Mouse (Mus musculus) c-Kit-positive CD71-negative TER-119-negative erythroid progenitor cells, embryonic 14.5 days (primary cell): Measurements from ENCODE around the gene B020031M17Rik.
"Not testable (repeated sequence)": the region's sequence is repeated elsewhere in the genome, so short reads cannot be mapped to it uniquely, and the experiment has no call there.

Experiments used
- DNase-seq: peaks from one replicate; pipeline ENCODE4 v3.0.0-alpha.2; 2013; ENCODE audit warnings: low read depth

B020031M17Rik gene

DNA sequence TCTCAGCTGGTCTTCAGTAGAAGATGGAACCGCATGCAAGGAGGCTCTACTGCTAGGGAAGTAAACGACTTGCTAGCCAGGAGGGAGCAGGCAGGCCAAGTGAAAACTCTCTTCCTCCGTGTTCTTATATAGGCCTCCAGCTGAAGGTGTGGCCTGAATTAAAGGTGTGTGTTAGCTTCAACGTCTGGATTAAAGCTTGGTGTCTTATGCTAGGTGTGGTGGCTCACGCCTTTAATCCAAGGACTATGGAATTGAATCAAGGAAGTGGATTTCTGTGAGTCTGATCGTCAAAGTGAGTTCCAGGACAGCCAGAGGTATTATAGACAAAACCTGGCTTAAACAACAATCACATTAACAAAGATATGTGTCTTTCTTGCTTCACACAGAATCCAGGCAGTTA, at the start of gene B020031M17Rik:
Gene B020031M17Rik (minus strand): TSS at position 101 of the 400 bp plus-strand sequence.
- DNase-seq = not testable (repeated sequence)

GRCm38 (mm10) chr13:119999215-119999614, 48.6 kb upstream of the B020031M17Rik start:
- not testable (repeated sequence) for DNase-seq

DNA sequence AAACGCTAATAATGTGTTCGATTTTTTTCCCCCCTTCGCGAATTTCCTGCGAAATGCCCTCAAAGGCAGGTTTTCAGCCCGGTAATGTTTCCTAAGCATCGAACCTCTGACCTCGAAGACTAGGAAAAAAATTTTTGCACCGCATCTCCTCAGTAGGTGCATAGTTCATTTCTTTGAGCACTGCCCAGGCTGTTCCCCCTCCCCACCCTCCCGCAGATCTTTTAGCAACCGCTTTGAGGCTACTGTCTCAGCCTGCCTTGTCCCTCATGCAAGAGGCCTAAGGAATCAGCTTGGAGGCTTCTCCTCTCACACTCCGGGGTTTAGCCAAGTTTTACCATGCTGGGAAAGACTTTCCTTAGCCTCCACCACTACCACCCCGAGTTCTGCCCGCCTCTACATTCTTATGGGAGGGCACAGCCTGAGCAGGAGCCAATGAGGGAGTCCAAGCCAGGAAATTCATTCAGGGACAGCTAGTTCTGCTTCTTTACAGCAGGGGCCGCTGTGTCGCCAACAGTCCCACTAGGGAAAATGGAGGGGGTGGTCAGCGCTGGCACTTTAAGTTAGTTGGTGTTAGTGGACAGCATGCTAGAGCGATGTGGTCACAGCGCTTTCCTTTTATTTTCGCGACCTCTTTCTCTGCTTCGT, 48.0 kb upstream of the B020031M17Rik start:
- not testable (repeated sequence) for DNase-seq

GRCm38 (mm10) chr13:119991917-119992496, 41.4 kb upstream of the B020031M17Rik start:
- DNase-seq = not testable (repeated sequence)

- DNase-seq = not testable (repeated sequence)
These were observed 40.7 kb upstream of the B020031M17Rik start for GRCm38 (mm10) chr13:119991264-119991663.

- DNase-seq = not testable (repeated sequence)
These were observed 18.6 kb upstream of the B020031M17Rik start for GRCm38 (mm10) chr13:119969163-119969562.

- DNase-seq = not testable (repeated sequence)
These were observed 17.6 kb upstream of the B020031M17Rik start for GRCm38 (mm10) chr13:119968193-119968592.

DNA sequence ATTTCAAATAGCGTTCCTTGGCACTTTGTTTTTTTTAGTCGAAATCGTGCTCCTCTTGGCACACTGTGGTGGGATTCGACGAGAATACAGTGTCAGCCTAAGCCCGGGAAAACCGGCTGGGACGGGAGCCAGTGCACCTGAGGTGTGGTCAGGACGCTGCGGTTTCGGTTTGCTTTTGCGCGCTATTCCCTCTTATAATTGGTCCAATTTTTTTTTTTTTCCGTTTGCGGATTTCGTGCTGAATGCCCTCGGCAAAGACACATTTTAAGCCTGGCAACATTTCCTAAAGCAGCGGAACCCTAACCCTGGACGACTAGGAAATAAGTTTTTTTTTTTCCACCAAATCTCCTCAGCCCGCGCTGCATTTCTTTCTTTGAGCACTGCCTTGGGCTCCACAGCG, 15.4 kb upstream of the B020031M17Rik start:
- not testable (repeated sequence) for DNase-seq

GRCm38 (mm10) chr13:119965302-119965952, 14.8 kb upstream of the B020031M17Rik start:
- DNase-seq = not testable (repeated sequence)

GRCm38 (mm10) chr13:119962856-119963255, 12.2 kb upstream of the B020031M17Rik start:
- DNase-seq = not testable (repeated sequence)

GRCm38 (mm10) chr13:119955567-119955966, 5.0 kb upstream of the B020031M17Rik start:
- not testable (repeated sequence) for DNase-seq

DNA sequence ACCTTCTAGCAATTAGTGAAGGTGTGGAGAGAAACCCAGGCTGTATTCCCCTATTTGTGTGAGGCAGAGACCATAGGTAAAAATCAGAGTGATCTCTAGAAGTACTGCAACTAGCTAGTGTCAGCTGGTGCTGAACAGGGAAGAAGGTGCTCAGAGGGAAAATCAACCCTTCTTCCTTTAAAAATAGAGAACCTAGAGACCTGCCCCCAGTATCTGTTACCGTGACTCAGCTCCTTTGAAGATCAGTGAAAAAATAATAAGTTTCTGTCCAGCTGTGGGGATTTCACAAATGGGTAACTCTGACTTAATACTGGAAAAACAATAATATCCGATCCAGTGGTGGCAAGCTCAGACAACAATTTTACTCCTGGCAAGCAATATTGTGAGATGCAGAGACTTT, 4.5 kb upstream of the B020031M17Rik start:
- DNase-seq = not testable (repeated sequence)

GRCm38 (mm10) chr13:119929172-119929571, 21.4 kb downstream of the B020031M17Rik start, which contains the start of gene Gm21761:
TSS of gene Gm21761 (minus strand) at chr13:119929272.
- DNase-seq = not testable (repeated sequence)

GRCm38 (mm10) chr13:119924597-119925340, 25.8 kb downstream of the B020031M17Rik start:
- DNase-seq = not testable (repeated sequence)

DNA sequence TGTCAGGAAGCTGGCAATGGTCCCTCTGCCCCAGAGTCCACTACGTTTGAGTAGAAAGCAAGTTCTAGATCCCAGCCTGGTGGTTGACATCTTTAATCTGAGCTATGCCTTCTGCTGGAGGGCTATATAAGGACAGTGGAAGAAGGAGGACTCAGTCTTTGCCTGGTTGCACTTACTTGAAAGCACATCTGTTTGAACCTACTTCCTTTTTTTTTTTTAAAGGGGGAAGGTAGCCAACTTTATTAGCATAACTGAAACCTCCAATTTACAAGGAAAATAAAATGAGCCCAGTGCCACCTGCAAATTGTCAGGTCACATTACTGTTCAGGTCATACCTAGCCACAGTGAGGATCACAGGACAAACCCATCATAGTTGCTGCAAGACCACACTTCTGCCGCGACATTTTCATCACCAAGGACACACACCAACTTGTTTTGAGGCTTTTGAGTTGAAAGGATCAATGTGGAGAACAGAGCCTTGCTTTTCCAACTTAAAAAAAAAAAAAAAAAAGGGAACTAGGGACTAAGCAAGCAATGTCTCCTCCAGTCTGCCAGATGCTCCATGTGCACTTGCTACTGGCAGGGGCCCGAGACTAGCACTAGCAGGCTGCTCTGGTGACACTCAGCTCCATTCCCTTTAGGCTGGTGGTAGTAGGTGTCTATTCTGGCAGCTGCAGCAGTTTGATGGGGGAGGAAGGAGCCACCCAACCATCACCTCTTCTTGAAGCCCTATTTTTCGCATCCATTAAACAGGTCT, 33.5 kb downstream of the B020031M17Rik start:
- DNase-seq = not testable (repeated sequence)

DNA sequence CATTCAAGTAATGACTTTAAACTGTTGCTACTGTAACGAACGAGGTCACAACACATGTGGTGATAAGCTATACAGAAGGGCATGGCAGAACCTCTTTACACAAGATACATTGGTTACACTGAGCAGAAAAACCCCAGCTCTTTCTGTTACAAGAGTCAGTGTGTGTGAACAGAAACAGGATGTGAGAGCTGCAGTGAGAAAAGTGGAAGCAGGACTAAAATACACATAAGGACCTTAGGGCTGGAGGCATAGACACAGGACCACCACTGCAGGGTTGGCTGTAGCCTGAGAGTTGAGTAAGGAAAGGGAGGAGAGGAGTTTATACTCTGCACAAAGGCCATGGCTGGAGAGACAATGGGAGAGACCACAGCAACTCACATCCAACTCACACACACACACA, 34.2 kb downstream of the B020031M17Rik start:
- DNase-seq = not testable (repeated sequence)
